Mouse (Mus musculus) thymus, adult 2 months (tissue): ENCODE results near the gene Angel1.

Experiments
- CTCF ChIP-seq: fragments of 200-500 bp; IDR thresholded peaks from 2 replicates; pipeline ENCODE4 v1.5.1; 2012; ENCODE audit warnings: mild to moderate bottlenecking, control low read depth, low read length, moderate library complexity, borderline replicate concordance; ENCODE audit not compliant: control insufficient read depth, poor library complexity, insufficient read depth; ENCODE audit errors: extremely low read depth
- POLR2A ChIP-seq: fragments of 200-500 bp; IDR thresholded peaks from 2 replicates; pipeline ENCODE4 v1.6.1; 2012; ENCODE audit warnings: mild to moderate bottlenecking, low read length, control low read depth, moderate library complexity; ENCODE audit not compliant: control insufficient read depth, poor library complexity, insufficient read depth; ENCODE audit errors: extremely low read depth

GRCm38 (mm10) chr12:86769819-86770218, 43.6 kb upstream of the Angel1 start:
- TF ChIP-seq POLR2A (no peak), CTCF (no peak)
